ENCODE assay signal across 9 mouse cellular contexts in the genomic region with DNA sequence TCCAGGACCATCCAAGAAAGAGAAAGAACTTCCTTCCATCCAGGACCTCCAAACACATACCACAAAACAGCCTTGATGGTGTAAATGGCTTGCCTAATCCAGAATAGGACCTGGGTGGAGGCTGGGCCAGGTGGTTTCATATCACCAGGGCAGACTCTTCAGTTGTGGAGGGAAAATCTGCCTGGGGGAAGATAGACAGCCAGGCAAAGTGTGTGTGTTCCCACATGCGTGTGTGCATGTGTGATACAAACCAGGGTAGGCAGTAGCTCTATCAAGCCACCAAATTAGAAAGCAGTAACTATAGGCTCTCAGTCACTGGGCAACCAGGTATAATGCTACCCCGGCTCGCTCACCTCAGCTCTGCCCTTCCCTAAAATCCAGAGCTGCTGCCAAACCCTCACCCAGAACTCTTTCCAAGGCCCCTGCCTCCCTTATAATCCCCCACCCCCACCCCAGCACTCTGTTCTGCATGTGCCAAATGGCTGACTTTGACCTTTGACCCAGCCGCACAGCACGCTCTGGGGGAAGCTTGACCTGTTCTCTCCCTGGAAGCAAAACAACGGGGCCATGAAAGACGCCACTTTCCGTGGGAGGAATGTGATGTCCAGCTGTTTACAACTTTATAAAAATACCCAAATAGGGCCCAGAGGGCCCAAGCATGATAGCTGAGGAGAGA. TPM values are rescaled to one million over a fixed set of nuclear protein-coding genes. Genes with fewer than 3 reads are reported as not detected.
DNase-seq lines count a peak whose midpoint lies in the region; ATAC-seq lines count a peak whose summit lies in the region.
"Had no signal": no experiment of that assay in that cellular context is flagged by ENCODE, and none has a peak within 500 bp of the region (broad histone marks: within the 10 kb centered on the region; RNA-seq: fewer than 3 reads in every experiment).

No protein-coding gene starts in this region.

- no peak overlapping the region for H3K4me3 ChIP-seq in midbrain, embryonic 13.5 days (replicated peaks)
- H3K4me3 ChIP-seq: liver, embryonic 13.5 days had no signal

- WGBS in midbrain, embryonic 13.5 days = 26% methylated on average over 8 of the region's 8 CpGs

- no peak overlapping the region for H3K9ac ChIP-seq in midbrain, embryonic 13.5 days (replicated peaks)
- H3K9ac ChIP-seq: liver, embryonic 13.5 days had no signal

- no peaks in the 10 kb centered on the region for H3K27me3 ChIP-seq in midbrain, embryonic 13.5 days
- H3K27me3 ChIP-seq: liver, embryonic 13.5 days had no signal

- H3K9me3 ChIP-seq in midbrain, embryonic 13.5 days = no peaks in the 10 kb centered on the region
- H3K9me3 ChIP-seq: liver, embryonic 13.5 days had no signal

- intact Hi-C loops in heart, postnatal 10 days (cut with DNase I) = no loop called here

- DNase-seq in adrenal gland, adult (ENCODE audit: inconsistent age in 2 of 2, low spot score in 1 of 2) = peak; percentile 40 to 43
- DNase-seq in adrenal gland, postnatal 25 days = no peak
- peak; percentile 78 for DNase-seq in embryo, embryonic 10.5 days (ENCODE audit: low spot score)
- peak; percentile 69 to 70 for DNase-seq in kidney, adult 8-10 months
- no peak for DNase-seq in heart, adult 18-20 months
- no peak for DNase-seq in heart, postnatal 10 days
- DNase-seq: liver, embryonic 13.5 days had no signal

- H3K4me2 ChIP-seq in midbrain, embryonic 13.5 days (replicated peaks) = 0 out of 2 replicates have a peak overlapping the region, but pooled peaks have one; percentile 11
- H3K4me2 ChIP-seq: liver, embryonic 13.5 days had no signal

- peak overlapping the region; percentile 83 for H3K27ac ChIP-seq in midbrain, embryonic 13.5 days
- H3K27ac ChIP-seq: liver, embryonic 13.5 days had no signal

- H3K4me1 ChIP-seq in midbrain, embryonic 13.5 days (replicated peaks) = peaks cover 22% of the 10 kb centered on the region

- no peaks in the 10 kb centered on the region for H3K36me3 ChIP-seq in midbrain, embryonic 13.5 days
- H3K36me3 ChIP-seq: liver, embryonic 13.5 days had no signal

- peak; percentile 38; the same call in 1 of the 2 replicates for ATAC-seq in midbrain, embryonic 13.5 days
- ATAC-seq in inflammation-experienced regulatory T-cells, adult 6 months = no peak

RNA-seq across cellular contexts. Expression of a gene that starts 24.5 kb away (rescaled TPM):
- 18.0 and 21.1 TPM in 2 replicates for total RNA-seq in adrenal gland, postnatal 25 days (2021)
- polyA plus RNA-seq in midbrain, embryonic 13.5 days (2015; fragmentation: Nextera tagmentation; extraction: Ambion mirVana) = 33.0 and 35.8 TPM in 2 replicates
- polyA plus RNA-seq in inflammation-experienced regulatory T-cells, adult 6 months (2017; shearing (Covaris generic)) = 10 to 100 TPM; 23.4 to 40.5 (median 34.5) TPM
- total RNA-seq in heart, adult 18-20 months (2021) = 1 to 10 TPM; 5.4 to 6.7 TPM
- total RNA-seq in heart, postnatal 10 days (2021) = 1 to 10 TPM; 4.7 to 7.5 TPM

RNA-seq across cellular contexts. Expression of a gene that starts 45.9 kb away (rescaled TPM):
- total RNA-seq in adrenal gland, postnatal 25 days (2021) = 27.3 and 31.6 TPM in 2 replicates
- 55.2 and 55.3 TPM in 2 replicates for polyA plus RNA-seq in midbrain, embryonic 13.5 days (2015; fragmentation: Nextera tagmentation; extraction: Ambion mirVana)
- 1 to 10 TPM; 4.5 to 8.6 (median 6.0) TPM for polyA plus RNA-seq in inflammation-experienced regulatory T-cells, adult 6 months (2017; shearing (Covaris generic))
- 1 to 10 TPM; 2.3 to 2.7 TPM for total RNA-seq in heart, adult 18-20 months (2021)
- 1 to 10 TPM; 8.8 to 9.3 TPM for total RNA-seq in heart, postnatal 10 days (2021)

Comparison
In these comparisons a context has a peak if more than half of its experiments do, and no peak if none do; other contexts are left out.
1. DNase-seq: peak in adrenal gland, adult (2 of 2), embryo, embryonic 10.5 days (single experiment) and kidney, adult 8-10 months (2 of 2); none in adrenal gland, postnatal 25 days (single experiment), heart, adult 18-20 months (0 of 2) and heart, postnatal 10 days (0 of 2).